Mouse (Mus musculus) induced T-regulatory cell, adult 2 months (primary cell): Measurements from ENCODE around the gene Treml1.
A peak's percentile ranks its signal among the peaks of the same experiment; 100 is the strongest.
"Not testable (repeated sequence)": the region's sequence is repeated elsewhere in the genome, so short reads cannot be mapped to it uniquely, and the experiment has no call there.

ENCODE experiments used
- DNase-seq: peaks from one replicate; pipeline ENCODE4 v3.0.0-alpha.2; 2012; ENCODE audit warnings: low read depth

The Treml1 gene

DNA sequence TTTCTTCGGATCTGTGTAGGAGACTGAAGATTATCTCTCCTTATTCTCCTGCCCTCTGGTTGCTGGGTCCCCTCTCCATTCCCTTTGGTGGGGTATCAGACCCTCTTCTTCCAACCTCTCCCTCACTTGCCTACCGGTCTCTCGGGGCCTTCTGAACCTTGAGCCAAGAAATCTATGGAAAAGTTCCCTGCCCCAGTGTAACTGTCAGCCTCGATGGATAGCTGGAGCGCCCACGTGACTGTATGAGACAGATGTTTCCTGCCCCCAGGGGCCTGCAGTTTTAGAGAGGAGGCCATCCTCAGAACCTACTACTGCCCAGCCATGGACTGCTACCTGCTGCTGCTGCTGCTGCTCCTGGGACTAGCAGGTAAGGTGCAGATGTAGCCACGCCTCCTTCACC lies at the start of gene Treml1:
Treml1 (plus strand) TSS at position 301 of the 400 bp plus-strand sequence.
- DNase-seq = no peak

DNA sequence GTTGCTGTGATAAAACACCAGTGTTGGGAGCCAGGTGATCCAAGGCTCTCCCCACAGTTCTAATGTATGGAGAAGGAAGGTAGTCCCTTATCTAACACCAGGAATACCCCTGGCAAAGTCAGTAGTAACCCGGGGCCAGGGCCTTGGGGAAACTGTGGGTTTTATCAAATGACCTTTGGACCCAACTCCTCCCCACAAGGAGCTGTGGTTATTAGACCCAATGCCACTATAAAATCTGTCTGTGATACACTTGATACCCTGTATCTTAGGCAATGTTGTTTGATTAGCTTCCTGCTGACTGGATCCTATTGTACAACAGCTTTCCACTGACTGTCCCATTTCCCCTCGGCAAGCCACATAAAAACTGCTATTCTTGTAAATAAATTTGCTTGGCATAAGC lies 47.6 kb upstream of the Treml1 start:
- no peak for DNase-seq

DNA sequence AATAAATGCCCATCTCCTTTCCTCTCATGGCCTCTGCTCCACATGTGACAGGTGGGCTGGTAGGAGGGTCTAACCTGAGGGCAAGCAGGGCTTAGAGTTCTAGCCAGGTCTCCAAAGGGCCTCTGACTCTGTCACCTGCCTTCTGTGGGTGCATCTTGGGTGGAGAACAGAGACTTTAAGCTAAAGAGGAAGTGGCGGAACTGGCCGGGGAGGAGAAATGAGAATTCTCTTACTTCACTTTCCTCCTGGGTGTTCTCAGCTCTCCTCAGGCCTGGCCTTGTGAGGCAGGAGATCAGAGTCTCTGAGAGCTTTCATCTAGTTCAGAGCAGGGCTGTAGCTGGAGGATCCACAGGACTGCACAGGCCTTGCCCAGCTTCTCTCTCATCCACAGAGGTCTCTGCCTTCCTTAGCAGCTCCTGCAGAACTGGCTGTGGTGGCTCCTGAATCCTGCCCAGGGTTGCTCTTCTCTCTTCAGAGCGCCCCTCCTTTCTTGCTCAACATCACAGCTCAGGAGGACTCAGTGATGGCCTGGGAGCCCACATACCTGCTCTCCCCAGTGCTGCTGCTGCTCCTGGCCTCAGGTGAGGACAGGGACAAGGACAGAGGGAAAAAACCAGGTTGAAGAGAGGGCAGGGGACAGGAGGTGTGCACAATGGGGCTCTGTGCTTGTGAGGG lies 43.7 kb upstream of the Treml1 start, which contains the start of gene B430306N03Rik:
B430306N03Rik (plus strand) TSS at position 237 of the 675 bp plus-strand sequence.
- not testable (repeated sequence) for DNase-seq

- DNase-seq = no peak
These were observed 41.0 kb upstream of the Treml1 start for GRCm38 (mm10) chr17:48318686-48319085.

DNA sequence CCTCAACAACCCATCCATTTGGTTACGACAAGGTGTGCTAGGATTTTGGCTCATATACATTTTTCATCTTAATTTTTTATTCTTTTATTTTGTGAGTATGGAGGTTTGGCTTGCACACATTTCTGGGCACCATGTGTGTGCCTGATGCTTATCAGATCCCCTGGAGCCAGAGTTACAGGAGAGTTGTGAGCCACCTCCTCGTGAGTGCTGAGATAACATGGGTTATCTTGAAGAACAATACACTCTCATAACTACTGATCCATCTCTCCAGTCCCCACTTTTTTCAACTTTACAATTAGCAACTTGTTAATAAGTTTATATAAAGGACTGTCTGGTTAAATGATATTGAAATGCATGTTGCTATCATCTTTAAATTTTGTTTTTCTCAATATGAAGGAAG lies 38.4 kb upstream of the Treml1 start:
- no peak for DNase-seq

DNA sequence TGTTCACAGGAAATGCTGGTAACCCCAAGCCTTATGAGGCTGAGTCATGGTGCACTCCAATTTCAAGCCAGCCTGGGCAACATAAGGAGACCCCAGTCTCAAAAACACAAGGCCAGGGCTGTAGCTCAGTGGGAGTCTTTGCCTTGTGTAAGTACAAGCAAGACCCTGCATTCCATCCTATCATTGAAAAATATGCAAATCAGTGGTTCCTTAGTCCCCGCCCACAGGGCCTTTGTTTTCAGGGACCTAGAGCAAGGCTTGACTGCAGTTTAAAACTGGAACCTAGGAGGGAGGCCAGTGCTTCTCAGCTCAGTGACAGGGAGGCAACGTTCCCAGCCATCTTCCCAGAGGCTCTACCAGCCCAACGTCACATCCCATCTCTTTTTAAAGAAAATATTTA lies 36.5 kb upstream of the Treml1 start:
- no peak for DNase-seq

GRCm38 (mm10) chr17:48324258-48324657 lies 35.5 kb upstream of the Treml1 start:
- DNase-seq = no peak

DNA sequence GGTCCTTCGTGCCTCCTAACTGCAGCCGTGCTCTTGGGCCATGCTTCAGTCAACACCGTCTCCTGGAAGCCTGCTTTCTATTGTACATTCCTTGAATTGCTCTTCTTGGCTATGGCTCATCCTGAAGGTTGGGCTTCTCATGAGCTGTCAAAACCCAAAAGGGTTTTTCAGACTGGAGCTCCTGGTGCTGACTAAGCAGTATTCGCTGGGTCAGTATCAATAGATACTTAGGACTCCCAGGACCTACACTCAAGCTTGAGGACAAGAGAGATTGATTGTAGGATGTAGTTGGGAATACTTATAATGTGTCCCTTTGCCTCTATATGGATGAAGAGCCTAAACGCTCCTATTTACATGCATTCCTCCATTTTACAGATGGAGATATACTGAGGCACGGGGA lies 34.6 kb upstream of the Treml1 start:
- DNase-seq = no peak

- DNase-seq = no peak
These were observed 34.1 kb upstream of the Treml1 start for GRCm38 (mm10) chr17:48325638-48326037.

GRCm38 (mm10) chr17:48326656-48327055 lies 33.1 kb upstream of the Treml1 start:
- no peak for DNase-seq

DNA sequence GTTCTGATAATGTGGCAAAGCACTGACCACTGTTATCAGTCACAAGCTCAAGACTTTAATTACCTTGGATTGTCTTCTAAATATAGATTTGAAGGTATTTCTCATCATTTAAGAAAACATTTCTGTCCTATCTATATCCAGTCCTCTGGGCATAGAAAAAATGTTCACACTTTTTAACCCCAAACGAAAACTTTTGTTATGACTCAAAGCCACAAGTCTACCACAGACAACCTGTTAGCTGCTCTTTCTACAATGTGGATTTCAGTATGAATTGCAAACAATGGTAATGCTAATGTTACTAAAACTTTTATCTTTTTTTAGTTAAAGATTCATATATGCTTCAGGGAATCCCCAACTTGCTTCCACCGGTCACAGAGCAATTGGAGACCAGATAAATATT lies 27.2 kb upstream of the Treml1 start:
- peak; percentile 71 for DNase-seq

- DNase-seq = no peak
These were observed 25.5 kb upstream of the Treml1 start for GRCm38 (mm10) chr17:48334186-48334585.

GRCm38 (mm10) chr17:48336857-48337256 lies 22.9 kb upstream of the Treml1 start:
- DNase-seq = peak; percentile 84

DNA sequence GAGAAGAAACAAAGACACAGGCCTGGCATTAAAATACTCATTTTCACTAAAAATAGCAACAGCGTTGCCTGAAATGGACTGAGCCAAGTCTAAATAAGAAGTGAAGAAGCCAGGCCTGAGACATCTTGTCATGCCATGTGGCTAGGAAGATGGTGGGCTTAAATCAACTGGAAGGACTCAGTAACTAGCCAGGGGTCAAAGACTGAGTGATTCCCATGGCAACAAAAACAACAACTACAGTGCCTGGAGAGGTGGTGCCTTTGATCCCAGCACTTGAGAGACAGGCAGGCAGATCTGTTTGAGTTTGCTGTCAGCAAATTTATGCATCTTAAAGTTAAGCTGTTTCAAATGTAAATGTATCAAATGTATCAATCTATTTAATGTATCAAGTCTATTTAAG lies 19.4 kb upstream of the Treml1 start:
- no peak for DNase-seq

DNA sequence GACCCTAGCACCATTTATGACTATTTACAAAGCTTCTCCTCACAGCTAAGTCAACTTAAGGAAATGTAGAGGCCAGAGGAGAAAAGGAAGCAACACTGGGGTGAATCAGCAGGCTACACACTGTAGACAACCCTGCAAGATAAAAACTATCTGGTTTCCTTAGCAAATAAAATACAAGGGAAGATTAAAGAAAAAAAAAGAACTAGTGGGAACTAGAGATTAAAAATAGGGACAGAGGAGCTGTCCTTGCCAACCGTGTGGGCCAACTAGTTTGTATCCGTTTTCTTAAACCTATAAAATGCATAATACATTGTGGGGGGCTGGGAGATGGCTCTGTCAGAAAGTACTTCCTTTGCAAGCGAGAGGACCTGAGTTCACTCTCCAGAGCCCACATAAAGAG lies 17.8 kb upstream of the Treml1 start:
- no peak for DNase-seq

- DNase-seq = no peak
These were observed 16.7 kb upstream of the Treml1 start for GRCm38 (mm10) chr17:48343065-48343464.

- DNase-seq = no peak
These were observed 13.9 kb upstream of the Treml1 start for GRCm38 (mm10) chr17:48345824-48346223.

- no peak for DNase-seq
These were observed 13.5 kb upstream of the Treml1 start, which contains the start of gene Trem2 for GRCm38 (mm10) chr17:48346231-48346630. TSS of gene Trem2 (plus strand) at chr17:48346401.

DNA sequence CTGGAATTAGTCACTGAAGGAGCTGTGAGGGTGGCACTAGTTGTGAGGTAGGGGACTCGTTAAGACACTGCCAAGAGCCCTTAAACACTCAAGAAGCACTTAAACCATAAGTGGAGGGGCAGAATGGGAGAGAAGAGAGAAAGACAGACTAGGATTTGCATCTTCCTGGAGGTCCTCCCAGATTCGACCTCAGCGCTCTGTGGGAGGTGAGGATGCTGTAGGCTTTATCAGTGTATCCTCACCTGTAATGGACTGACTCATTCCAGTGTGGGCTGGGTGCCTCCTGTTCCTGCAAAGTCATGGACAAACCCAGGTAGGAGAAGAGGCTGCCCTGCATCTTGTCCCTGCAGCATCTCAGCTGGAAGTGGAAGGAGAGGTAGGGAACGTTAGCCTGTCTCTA lies 12.9 kb upstream of the Treml1 start:
- DNase-seq = no peak

DNA sequence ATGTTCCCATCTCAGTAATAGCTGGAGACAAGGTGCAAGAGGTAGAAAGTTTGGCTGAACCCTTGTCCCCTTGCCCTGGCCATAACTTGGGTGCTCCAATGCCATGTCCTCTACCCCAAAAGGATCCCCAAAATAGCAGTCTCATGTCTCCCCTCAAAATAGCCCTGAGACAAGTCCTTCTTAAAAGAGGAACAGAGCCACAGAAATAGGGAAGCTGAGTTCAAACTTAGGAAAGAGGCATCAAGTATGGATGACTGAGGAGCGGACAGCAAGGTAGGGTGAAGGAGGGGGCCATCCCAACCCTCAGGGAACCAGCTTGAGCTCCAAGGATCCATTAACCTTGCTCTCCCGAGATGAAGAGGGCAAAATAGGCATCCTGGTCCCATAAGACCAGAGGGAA lies 12.4 kb upstream of the Treml1 start:
- DNase-seq = no peak

DNA sequence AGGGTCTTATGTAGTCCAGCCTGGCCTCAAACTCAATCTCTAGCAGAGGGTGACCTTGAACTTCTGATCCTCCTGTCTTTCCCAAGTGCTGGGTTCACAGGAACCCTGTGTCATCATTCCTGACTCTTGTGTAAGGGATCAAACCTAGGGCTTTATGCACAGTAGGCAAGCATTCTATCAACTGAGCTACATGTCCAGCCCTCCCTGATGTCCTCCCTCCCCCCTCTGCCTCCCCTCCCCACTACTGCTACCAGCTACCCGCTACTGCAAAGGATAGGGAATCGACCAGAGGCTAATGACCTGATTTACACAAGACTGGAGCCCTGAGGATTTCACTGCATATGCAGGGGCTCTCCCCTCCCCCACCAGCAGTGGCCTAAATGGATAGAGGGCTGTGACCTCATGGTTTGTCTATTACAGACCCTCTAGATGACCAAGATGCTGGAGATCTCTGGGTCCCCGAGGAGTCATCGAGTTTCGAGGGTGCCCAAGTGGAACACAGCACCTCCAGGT lies 9.0 kb upstream of the Treml1 start:
- DNase-seq = no peak

- DNase-seq = not testable (repeated sequence)
These were observed 6.7 kb upstream of the Treml1 start for GRCm38 (mm10) chr17:48352976-48353375.

- no peak for DNase-seq
These were observed 3.9 kb upstream of the Treml1 start for GRCm38 (mm10) chr17:48355822-48356221.

GRCm38 (mm10) chr17:48357892-48358291 lies 1.8 kb upstream of the Treml1 start:
- DNase-seq = no peak
